Mouse (Mus musculus) yolk sac, embryonic 10.5 days (tissue): ENCODE data around the gene Scfd2.

ENCODE experiments used
- DNase-seq: peaks from one replicate; pipeline ENCODE4 v3.0.0-alpha.2; 2017; ENCODE audit warnings: low spot score

Scfd2 gene

GRCm38 (mm10) chr5:74240926-74241680, 290.5 kb downstream of the Scfd2 start:
- DNase-seq: no peak

GRCm38 (mm10) chr5:74240298-74240697, 291.3 kb downstream of the Scfd2 start:
- no peak for DNase-seq

GRCm38 (mm10) chr5:74239369-74239768, 292.2 kb downstream of the Scfd2 start:
- DNase-seq: no peak

GRCm38 (mm10) chr5:74233808-74234207, 297.8 kb downstream of the Scfd2 start:
- no peak for DNase-seq

GRCm38 (mm10) chr5:74230525-74230924, 301.0 kb downstream of the Scfd2 start:
- DNase-seq: no peak

- DNase-seq: no peak
These were observed 301.7 kb downstream of the Scfd2 start for GRCm38 (mm10) chr5:74229775-74230413.

GRCm38 (mm10) chr5:74228938-74229337, 302.6 kb downstream of the Scfd2 start:
- DNase-seq: no peak

GRCm38 (mm10) chr5:74227352-74227751, 304.2 kb downstream of the Scfd2 start:
- DNase-seq: no peak

- DNase-seq: no peak
These were observed 305.4 kb downstream of the Scfd2 start for GRCm38 (mm10) chr5:74226183-74226582.

- DNase-seq: no peak
These were observed 307.1 kb downstream of the Scfd2 start for GRCm38 (mm10) chr5:74224480-74224879.

- no peak for DNase-seq
These were observed 308.9 kb downstream of the Scfd2 start for GRCm38 (mm10) chr5:74222626-74223025.

- no peak for DNase-seq
These were observed 313.0 kb downstream of the Scfd2 start for GRCm38 (mm10) chr5:74218524-74218923.

GRCm38 (mm10) chr5:74215125-74215524, 316.4 kb downstream of the Scfd2 start:
- DNase-seq: no peak

- DNase-seq: no peak
These were observed 317.0 kb downstream of the Scfd2 start for GRCm38 (mm10) chr5:74214501-74215110.

- DNase-seq: no peak
These were observed 320.2 kb downstream of the Scfd2 start for GRCm38 (mm10) chr5:74211346-74211745.

GRCm38 (mm10) chr5:74209640-74210039, 321.9 kb downstream of the Scfd2 start:
- DNase-seq: no peak

- no peak for DNase-seq
These were observed 323.1 kb downstream of the Scfd2 start for GRCm38 (mm10) chr5:74208438-74208837.

- DNase-seq: no peak
These were observed 324.4 kb downstream of the Scfd2 start for GRCm38 (mm10) chr5:74207209-74207608.

- DNase-seq: no peak
These were observed 324.9 kb downstream of the Scfd2 start for GRCm38 (mm10) chr5:74206649-74207048.

GRCm38 (mm10) chr5:74206038-74206437, 325.5 kb downstream of the Scfd2 start:
- no peak for DNase-seq

- no peak for DNase-seq
These were observed 326.1 kb downstream of the Scfd2 start for GRCm38 (mm10) chr5:74205509-74205908.

- no peak for DNase-seq
These were observed 327.1 kb downstream of the Scfd2 start for GRCm38 (mm10) chr5:74204465-74204864.

- no peak for DNase-seq
These were observed 329.0 kb downstream of the Scfd2 start for GRCm38 (mm10) chr5:74202515-74202914.
